Mouse (Mus musculus) C3H10T1/2 (cell line): ENCODE measurements around the gene Gm10803. TPM values are rescaled to one million over a fixed set of nuclear protein-coding genes. Genes with fewer than 3 reads are reported as not detected.

ENCODE experiments used
- polyA plus RNA-seq, 2 experiments: library from polyadenylated mRNA; unstranded; fragments of >200 nt; fragmentation: generic; extraction: Trizol; gene quantifications; one replicate each; pipeline ENCODE4 v1.2.1; 2012; ENCODE audit warnings: missing spikeins in 2 of 2

The Gm10803 gene
- polyA plus RNA-seq = not detected

GRCm38 (mm10) chr2:93560268-93560667, at the start of gene Gm10803:
Gene Gm10803, plus strand, starts transcription at chr2:93560568.

Other genes starting within 250 kb of the Gm10803 start
- gene Tspan18, start 226.1 kb upstream of the Gm10803 start, polyA plus RNA-seq = under 1 TPM in 1 of 2 experiments, not detected in 1; 0.35 TPM
- 100 to 1,000 TPM in 1 of 2 experiments, 10 to 100 TPM in 1; 24.6 to 119 TPM for gene Cd82, start 97.4 kb upstream of the Gm10803 start, polyA plus RNA-seq
- not detected for gene Alx4, start 81.8 kb downstream of the Gm10803 start, polyA plus RNA-seq